Mouse (Mus musculus) megakaryocyte-erythroid progenitor cell, adult 5-6 weeks (primary cell): ENCODE results near the gene Arhgap25. TPM values are rescaled to one million over a fixed set of nuclear protein-coding genes. Genes with fewer than 3 reads are reported as not detected.
"Not testable (repeated sequence)": the region's sequence is repeated elsewhere in the genome, so short reads cannot be mapped to it uniquely, and the experiment has no call there.

Experiments used
- ATAC-seq: replicated peaks from 2 replicates; pipeline ENCODE4 v1.8.0; 2016; ENCODE audit warnings: mild to moderate bottlenecking, inconsistent platforms; ENCODE audit not compliant: severe bottlenecking, poor library complexity, low FRiP score, low TSS enrichment
- total RNA-seq, 2 experiments: library from RNA; stranded (forward) in 1 of 2; stranded (reverse) in 1 of 2; fragments of 200-1000, 215-1000 nt in 1 of 2; fragments of >200 nt in 1 of 2; fragmentation: Nextera tagmentation in 1 of 2; gene quantifications; 2 replicates each; pipeline ENCODE4 v1.2.3; 2014 to 2017

Gene Arhgap25
- total RNA-seq, 2 experiments from 2014 or later, result 4.4 to 8.5 TPM

DNA sequence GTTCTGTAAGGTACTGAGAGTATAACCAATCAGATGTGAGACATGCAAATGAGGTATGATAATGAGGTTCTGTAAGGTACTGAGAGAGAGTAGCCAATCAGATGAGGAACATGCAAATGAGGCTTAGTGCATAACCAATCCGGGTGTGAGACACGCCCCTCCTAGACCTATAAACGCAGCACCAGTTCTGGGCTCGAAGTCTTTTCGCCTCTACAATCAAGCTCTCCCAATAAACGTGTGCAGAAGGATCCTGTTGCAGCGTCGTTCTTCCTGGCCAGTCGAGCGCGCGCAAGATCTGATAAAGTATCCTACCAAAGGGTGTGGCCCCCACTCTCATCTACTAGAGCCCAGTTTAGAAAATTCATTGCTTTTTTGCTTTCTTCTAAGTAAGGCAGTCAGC lies 63.0 kb downstream of the Arhgap25 start:
- ATAC-seq, result not testable (repeated sequence)

DNA sequence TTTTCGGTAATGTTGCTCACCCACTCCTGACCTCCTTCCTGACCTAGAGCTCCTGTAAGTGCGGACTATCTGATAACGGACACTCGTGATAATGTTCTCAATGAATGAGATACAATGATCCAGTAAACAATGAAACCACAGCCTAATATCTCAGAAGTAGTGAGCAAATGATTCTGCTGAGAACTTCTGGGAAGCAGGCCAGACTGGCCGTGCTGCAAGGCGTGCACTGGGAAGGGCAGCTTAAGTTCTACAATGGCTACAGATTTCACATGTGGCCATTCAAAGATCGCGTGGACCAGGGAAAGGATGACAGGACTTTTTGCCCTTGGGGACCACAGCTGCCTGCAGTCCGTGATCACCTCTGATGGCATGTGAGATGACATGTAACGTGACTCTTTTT lies 64.7 kb downstream of the Arhgap25 start:
- ATAC-seq, result no peak

DNA sequence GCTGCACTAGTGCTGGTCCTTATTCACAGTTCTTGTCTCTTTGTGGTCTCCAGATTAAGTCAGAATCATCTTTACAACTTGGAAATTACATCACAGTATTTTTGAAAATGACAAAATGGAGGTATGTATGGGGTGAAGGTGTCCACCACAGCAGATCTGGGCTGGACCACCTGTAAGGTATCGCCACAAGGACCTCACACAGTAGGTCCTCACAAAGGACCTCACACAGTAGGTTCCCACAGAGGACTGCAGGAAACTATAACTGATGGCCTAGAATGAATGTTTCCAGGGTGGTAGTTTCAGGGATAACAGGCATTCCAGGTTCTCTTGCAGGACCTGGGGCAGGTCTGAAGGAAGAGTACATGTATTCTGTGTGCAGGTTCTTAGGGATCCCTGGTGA lies 65.7 kb downstream of the Arhgap25 start:
- no peak for ATAC-seq

DNA sequence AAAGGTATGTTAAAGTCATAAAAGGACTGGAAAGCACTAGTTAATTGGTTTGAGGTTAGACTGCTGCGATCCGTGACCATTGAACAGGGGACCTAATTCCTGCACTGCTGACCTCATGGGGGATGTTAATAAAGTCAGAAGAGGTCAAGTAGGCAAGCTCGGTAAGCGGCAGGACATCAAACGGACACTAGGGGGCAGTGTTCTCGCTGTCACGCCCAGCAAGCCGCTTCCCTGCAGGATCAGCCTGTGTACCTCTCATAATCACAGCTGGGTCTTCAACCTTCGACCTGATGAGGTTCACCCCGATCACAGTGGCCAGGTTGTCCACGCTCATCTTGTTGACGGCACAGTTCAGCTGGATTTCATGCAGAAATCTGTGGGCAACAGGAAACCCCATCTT lies 66.8 kb downstream of the Arhgap25 start:
- peak; percentile 70 for ATAC-seq

DNA sequence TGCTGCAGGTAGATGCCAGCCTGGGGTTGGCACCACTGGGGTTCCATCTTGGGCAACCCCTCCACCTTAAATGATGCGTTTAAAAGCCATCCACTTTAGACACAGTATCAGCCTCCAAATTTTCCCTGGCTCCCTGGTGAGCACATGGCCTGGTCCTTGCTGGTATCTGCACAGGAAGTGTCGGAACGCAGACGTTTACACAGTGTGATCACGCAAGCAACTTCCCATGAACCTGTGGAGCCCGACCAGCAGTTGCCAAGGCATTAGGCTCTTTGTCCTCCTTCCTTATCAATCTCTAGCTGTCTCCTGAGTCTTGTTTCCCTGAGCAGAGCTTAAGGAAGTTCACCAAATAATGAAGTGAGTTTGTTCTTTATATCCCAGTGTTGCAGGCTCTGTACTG lies 77.6 kb downstream of the Arhgap25 start:
- ATAC-seq, result no peak

DNA sequence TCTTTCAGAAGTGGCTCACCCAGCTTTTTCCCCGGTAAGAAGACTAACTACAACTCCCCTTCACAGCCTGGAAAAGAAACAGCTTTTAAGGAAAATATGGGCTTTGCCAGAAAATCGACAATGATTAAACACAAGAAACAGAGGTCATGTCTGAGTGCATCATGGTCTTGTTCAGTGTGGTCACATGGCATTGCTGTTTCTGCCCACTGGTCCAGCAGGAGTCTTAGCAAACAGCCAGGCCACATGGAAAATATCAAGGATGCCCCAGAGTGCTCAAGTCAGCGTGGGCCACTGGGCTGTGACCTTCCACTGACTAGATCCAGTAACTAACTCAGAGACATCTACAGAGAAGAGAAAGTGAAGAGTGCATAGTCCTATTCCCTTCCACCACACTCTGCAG lies 81.3 kb downstream of the Arhgap25 start:
- ATAC-seq, result no peak

DNA sequence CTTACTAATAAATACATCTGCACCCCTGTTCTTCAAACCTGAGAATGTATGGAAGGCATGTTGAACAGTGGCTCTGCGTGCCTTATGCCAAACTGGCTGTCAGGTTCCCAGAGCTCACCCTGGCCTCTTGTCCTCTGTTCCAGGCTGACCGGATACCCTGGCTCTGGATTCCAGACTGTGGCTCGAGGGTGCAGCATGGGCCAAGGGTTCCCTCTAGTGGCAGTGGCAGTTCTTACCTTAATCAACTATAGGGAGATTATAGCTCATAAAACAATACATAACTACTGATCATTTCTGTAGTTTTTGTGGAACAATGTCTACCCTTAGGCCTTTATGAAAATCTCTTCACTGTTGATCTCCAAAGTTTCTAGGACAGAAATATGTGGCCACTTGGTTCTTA lies 82.0 kb downstream of the Arhgap25 start:
- ATAC-seq, result peak; percentile 73; the same call in 1 of the 2 replicates

DNA sequence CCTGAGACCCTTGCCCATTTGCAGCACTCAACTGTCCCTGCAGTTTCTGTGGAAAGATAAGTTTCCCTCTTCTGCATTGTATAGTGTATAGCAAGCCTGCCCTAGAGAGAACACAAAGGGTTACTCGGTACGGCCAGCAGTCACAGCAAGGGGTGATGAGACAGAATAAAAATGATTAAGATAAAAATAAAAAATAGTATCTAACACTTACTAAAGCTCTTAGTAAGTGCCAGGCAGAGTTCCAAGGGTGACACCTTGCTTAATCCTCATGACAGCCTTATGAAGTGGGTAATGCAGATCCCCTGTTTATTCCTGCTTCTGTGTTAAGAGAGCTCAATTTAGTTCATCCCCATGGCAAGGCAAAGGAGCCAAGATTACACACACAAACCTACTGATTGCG lies 83.5 kb downstream of the Arhgap25 start:
- no peak for ATAC-seq

DNA sequence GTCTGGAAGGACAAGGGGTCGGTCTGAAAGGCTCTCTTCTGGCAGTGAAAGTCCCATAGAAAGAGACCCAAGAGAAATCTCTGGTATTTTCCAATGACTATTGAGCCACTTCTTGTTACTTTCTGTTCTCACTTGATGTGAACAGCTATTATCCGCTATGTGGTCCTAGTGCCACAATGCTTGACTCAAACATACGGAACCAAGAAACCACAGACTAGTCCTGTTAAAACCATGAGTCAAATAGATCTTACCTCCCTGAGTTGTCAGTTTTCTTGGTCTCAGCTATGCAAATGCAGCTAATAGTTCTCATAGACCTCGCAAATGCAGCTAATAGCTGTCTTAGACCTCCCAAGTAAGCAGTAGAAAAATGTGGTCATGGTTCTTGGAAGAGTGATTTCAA lies 85.8 kb downstream of the Arhgap25 start:
- no peak for ATAC-seq

DNA sequence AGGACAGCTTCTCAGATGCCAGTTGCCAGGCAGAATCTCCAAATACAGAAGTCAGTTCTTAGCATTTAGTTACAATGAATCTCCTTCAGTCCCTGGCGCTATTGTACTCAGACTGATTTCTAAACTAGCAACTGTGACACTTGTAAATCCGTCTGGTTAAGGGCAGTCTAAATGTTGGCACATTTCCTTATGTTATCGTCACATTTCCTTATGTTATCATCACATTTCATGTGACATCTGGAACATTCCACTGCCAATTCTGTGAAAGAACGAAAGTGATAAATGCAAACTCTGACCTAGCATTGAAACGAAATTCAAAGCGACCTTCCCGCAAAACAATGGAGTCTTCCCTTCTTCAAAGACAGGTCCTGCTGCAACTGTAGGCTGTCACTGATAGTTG lies 87.8 kb downstream of the Arhgap25 start:
- no peak for ATAC-seq

DNA sequence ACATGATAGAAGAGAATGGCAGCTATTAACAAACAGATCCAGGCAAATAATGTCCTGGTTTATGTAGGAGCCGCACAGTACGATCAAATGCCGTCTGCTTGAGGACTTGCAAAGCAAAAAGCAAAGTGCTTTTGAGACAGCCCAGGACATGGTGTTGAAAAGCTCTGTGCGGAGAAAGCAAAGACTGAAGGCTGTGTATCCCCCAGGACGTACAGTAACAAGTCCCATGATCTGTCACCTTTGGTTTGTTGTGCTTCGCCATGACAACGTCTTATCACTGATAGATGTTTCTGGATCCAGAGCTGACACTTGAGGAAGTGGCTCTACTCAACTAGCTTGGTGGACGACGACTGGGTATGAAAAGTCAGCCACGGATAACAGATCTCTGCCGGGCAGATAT lies 89.8 kb downstream of the Arhgap25 start:
- no peak for ATAC-seq

DNA sequence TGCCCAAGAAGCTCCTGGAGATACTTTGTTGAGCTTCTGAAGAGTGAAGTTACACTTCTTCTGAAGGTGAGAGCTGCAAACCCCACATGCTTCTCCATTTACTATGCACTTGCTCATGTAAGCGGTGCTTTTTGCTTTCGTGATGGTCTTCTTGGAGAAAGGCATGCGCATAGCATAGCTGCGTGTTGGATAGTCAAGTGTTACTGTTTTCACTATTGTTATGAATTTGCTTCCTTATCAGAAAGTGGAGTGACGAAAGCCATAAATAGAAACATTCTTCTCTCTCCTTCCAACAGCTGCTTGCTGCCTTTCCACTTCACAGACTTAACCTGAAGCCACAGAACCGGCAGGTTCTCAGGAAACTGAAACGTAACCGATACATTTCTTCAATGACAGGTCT lies 96.3 kb downstream of the Arhgap25 start:
- ATAC-seq, result no peak

DNA sequence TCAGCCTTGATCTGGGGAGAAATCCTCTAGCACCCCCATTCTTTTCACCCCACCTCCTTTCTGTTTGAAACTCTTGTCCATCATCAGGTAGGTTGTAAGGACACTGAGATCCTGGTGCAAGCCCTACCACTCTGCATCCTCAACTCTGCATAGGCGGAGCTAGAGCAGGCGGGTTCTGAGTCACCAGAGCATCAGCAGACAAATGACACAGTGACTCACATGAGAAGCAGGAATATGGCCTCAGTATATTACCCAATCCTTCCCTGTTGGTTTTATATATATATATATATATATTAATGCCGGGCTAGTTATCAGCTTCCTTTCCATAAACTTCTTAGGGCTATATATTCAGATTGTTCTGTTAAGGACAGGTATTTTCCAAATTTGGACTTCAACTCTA lies 97.3 kb downstream of the Arhgap25 start:
- no peak for ATAC-seq

DNA sequence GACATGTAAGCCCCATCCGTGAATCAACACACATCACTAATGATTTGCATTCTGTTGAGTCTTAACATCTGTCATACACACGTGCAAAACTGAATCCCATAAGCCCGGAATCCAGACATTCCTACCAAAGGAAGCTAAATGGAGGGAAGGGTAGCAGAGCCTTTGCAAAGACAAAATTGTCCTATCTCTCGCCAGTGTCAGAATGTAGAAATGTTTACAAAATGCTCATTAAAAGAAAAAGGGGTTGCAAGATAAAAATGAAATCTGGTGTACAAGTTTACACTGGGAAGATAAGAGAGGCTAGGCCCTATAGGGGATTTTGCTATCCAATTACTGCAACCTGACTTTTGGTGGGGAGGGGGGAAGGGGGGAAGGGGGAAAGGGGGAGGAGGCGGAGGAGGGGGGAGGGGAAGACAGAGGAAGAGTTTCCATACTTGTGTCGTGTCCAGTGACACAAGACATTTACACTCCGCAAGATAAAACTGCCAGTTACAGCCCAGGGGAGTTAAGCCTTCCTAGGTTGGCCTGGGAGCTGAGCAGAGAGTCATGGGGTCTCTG lies 104.5 kb downstream of the Arhgap25 start, which contains the start of gene Bmp10:
Bmp10 (plus strand) TSS at position 508 of the 558 bp plus-strand sequence.
- ATAC-seq, result no peak

DNA sequence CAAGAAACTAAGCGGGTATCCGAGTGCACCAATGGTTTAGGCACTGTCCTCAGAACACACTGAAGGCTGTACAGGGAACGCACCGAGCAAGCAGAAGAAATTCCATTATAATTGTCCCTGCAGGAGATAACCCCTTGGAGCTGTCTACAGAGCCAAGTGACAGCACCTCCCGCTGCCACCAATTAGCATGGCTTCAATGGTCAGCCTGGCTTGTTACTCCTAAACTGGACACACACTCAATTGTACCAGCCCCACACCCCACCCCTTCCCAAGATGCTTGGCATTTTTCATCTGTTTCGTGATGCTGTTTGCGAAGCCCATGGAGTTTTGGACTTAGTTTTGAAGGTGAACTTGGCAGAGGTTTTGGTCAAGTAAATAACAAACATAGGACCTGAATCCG lies 105.4 kb downstream of the Arhgap25 start:
- no peak for ATAC-seq

DNA sequence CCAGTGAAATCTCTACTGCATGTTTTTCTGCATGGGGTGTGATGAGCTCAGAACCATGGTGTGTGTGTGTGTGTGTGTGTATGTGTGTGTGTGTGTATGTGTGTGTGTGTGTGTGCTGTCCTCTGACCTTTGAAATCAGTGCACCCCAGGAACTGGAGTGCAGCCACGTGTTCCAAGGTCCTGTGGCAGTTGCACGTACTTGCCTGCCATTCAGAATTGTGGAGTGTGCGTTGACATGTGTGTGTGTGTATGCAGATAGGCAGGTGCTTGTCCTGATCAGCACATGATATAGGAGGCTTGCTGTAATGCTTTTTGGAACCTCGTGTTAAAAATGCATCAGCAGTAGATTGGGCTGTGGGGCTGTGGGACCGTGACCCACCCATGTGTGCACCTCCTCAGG lies 106.1 kb downstream of the Arhgap25 start:
- ATAC-seq, result no peak

DNA sequence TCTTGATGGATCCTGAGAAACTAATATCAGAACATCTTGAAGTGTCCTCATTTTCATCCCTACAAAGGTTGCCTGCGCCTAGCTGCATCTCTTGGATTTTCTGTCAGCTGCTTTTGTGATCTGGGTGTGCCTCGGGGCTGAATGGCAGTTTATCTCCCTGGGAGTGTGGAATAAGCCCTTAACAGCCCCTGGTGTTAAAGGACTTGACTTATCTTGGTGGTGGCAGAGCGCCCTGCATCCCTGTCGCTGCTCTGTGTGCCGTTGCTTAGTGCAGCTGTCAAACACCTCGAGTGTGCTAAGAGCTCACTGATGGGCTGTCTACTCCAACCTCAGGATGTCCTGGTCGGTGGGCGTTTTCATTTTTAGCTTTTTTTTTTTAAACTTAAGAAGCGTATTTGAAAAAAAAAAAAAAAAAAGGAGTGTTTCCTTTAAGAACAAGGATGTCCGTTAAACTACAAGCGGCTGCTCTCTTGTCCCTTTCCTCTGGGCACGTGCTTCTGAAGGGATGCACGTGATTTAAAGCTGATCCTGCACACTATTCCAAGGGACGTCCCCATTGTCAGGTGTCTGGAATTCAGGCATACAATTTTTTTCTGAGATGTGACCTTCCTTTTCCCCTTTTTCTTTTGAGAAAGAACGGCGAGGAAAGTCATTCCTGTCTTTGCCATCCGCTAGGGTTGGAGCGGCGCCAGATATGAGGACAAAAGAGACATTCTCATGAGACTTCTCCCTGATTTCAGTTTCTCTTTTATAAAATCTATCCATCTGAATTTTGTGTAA lies 108.8 kb downstream of the Arhgap25 start:
- peak; percentile 75 for ATAC-seq

DNA sequence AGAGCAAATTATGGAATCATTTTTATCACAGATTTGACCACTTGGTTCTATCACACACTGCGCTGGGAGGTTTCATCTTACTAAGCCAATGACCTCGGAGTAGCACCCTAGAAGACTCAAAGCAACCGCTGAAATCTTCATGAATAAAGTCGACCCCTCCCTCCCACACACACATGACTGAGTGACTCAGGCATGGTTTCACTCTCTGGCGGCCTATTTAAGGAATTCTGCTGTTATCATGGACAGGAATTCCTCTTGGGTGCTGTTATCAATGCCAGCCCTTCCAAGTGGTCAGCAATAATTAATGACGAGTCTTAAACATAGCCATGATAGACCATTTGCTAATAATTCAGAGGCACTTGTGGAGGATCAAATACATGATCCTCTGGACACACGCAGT lies 110.8 kb downstream of the Arhgap25 start:
- no peak for ATAC-seq

DNA sequence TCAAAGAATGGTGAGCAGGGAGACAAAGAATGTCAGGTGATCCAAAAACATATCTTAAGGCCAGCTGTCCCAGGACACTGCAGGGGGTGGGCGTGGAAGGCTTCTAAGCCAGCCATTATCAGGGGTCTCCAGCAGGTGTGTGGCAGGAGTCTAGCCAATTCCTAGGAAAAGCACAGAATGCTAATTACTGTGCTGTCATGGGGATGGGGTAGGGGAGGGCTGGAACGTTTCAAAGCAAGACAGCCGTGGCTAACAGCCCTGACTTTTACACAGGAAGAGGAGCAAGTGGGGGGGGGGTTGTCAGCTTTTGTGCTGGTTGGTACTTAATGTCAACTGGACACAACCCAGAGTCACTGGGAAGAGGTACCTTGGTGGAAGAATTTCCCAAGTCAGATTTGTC lies 121.0 kb downstream of the Arhgap25 start:
- no peak for ATAC-seq
